Mouse (Mus musculus) v-Abl transformed pro-B cells (cell line): ENCODE measurements at regions not wholly inside any gene's neighbourhood (a gene's known extent, or its start where the extent isn't known, plus 50 kb on each side); places are given as distances from the start of the nearest gene placed in this dataset.

Experiments used
- in situ Hi-C, 2 experiments: fragments of 400-800 bp; cut with MboI; formaldehyde crosslinking; loops; one replicate each; pipeline ENCODE4 v1.15.1; 2025; ENCODE audit not compliant: unreplicated experiment in 2 of 2

- in situ Hi-C loops, result loop anchor here in 1 of 2 experiments (25.0 kb wide), 1 partner anchor 828 kb away; no protein-coding TSS in a partner anchor
These were observed 200.6 kb downstream of the Chm start for GRCm38 (mm10) chrX:112984668-112985067.

GRCm38 (mm10) chrX:112984073-112984472 is 201.2 kb downstream of the Chm start:
- in situ Hi-C loops, result loop anchor here in 1 of 2 experiments (25.0 kb wide), 1 partner anchor 828 kb away; no protein-coding TSS in a partner anchor

DNA sequence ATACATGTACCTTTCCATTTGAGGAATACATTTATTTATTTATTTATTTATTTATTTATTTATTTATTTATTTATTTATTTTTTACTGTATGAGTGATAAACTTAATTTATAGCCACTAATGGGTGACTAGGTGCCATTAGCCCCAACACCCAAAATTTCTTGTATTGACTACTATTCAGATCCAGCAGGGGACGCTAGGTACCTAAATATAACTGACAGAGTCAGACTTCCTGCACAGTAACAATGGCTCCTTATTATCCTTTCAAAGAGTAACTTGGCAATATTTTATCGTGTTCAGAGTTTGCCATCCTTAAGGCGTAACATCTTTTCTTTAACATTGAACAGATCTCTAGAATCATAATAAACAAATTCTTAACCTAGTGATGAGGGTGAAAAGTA is 206.7 kb downstream of the Chm start:
- in situ Hi-C loops, result loop anchor here (5.0 to 25.0 kb wide), 4 partner anchors 816 to 1064 kb away; no protein-coding TSS in a partner anchor

GRCm38 (mm10) chrX:112964093-112964492 is 221.2 kb downstream of the Chm start:
- in situ Hi-C loops, result loop anchor here in 1 of 2 experiments (25.0 kb wide), 1 partner anchor 1348 kb away; no protein-coding TSS in a partner anchor

- in situ Hi-C loops, result loop anchor here (5.0 to 25.0 kb wide), 4 partner anchors 1363 to 1613 kb away; no protein-coding TSS in a partner anchor
These were observed 235.5 kb downstream of the Chm start for GRCm38 (mm10) chrX:112949792-112950191.

GRCm38 (mm10) chrX:112947521-112947920 is 237.8 kb downstream of the Chm start:
- in situ Hi-C loops, result loop anchor here (5.0 to 25.0 kb wide), 2 partner anchors 1365 to 1615 kb away; no protein-coding TSS in a partner anchor

DNA sequence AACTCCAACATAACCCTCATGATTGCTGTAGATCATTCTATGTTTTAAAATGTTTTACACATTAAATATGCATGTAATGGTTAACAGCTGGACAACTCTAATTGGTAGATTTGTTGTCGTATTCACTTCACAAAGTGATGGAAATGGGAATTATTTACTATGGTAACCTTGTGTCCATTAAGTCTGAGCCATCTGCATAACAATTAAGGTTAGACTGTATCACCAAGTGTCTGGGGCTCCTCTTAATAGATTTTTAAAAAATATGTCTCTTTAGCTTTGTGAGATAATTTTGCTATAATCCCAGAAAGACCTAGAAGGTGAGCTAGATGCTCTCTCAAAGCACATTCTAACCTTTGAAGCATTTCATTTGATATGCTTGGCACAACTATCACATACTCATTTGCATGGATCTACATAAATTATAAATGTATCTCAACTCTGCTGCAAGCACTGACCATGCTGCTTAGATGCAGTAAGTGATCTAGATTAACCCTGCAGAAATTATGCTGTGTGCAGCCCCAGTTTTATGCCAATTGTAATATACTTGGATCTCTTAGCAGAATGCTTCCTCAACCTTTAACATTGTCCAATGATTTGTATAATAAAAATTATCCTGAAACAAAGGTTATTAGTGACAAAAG is 227.2 kb upstream of the Pof1b start:
- in situ Hi-C loops, result loop anchor here in 1 of 2 experiments (25.0 kb wide), 1 partner anchor 1637 kb away; no protein-coding TSS in a partner anchor

DNA sequence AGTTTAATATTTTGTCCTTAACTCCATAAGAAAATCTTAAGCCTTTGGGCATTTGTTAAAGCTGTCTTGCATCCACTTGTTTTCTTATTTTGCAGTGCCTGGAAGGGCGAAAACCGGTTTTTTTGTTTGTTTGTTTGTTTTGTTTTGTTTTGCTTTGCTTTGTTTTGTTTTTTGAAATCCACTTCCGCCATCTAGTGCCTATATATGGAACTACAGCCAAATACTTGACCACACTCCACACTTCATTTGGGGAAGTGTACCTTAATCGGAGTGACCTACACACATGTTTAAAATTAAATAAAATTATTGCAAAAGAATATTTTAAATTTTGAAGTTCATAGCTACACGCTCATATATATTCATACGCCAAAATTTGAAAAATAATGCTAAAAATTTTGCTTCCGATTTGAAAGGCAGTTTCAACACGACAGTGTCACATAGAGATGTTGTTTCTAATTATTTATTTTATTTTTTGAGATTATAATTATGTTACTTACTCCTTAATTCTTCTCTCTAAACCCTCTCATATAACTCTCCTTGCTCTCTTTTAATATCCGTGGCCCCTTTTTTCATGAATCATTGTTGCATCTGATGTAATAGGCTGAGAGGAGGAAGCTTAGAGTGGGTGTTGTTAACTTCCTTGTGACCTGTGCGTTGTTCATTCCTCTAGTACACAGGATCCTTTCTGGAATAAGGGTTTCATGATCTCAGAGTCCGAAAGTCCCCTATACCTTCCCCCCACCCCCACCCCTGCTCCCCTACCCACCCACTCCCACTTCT is 205.4 kb upstream of the Pof1b start:
- in situ Hi-C loops, result loop anchor here in 1 of 2 experiments (10.0 kb wide), 1 partner anchor 379 kb away; no protein-coding TSS in a partner anchor

DNA sequence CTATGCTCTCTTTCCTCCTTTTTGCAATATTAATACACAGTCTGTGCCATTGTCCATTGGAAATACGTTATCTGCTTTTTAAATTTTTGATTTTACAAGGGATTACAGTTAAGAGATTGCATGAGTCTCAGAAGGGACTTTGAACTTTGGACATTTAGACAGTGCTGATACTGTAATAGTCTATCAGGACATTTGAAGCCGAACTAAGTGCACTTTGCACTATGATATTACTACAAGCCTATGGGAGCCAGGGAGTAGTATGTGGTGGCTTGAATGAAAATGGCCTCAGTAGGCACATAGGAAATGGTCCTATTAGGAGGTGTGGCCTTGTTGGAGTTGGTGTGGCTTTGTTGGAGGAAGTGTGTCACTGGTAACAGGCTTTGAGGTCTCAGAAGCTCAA is 188.1 kb upstream of the Pof1b start:
- in situ Hi-C loops, result no loop called here
